Comparison of ENCODE assay signal across 8 mouse cellular contexts in the genomic region with DNA sequence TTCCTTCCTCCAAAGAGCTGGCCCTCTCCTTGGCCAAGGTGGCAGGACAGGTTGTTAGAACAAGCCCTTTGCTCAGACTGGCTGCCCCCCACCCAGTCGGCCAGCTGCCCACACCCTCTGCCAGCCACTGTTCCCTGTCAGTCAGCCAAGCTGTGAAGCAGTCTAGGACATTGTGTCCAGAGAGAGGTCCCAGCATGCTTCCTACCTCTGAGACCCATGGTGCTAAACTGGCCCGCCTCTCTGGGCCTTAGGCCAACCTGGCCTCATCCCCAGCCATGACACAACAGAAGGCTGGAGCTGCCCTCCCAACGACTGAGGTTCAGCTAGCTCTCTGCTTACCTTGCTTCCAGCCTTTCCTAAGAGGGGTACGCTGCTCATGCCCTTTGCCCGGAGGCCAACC. TPM values are rescaled to one million over a fixed set of nuclear protein-coding genes. Genes with fewer than 3 reads are reported as not detected.
DNase-seq lines count a peak whose midpoint lies in the region; ATAC-seq lines count a peak whose summit lies in the region.

No protein-coding gene starts in this region.

- no peaks in the 10 kb centered on the region for H3K36me3 ChIP-seq in forebrain, embryonic 13.5 days (ENCODE audit: poor library complexity, severe bottlenecking)
- no peaks in the 10 kb centered on the region for H3K36me3 ChIP-seq in forebrain, embryonic 11.5 days (ENCODE audit: control insufficient read depth, insufficient read depth, low read length)
- H3K36me3 ChIP-seq in forebrain, embryonic 16.5 days (ENCODE audit: control insufficient read depth, insufficient read depth) = no peaks in the 10 kb centered on the region
- no peaks in the 10 kb centered on the region for H3K36me3 ChIP-seq in hindbrain, embryonic 16.5 days (ENCODE audit: control insufficient read depth, insufficient read depth, low read length)
- no peaks in the 10 kb centered on the region for H3K36me3 ChIP-seq in neural tube, embryonic 15.5 days

- H3K9me3 ChIP-seq in forebrain, embryonic 13.5 days (replicated peaks) = no peaks in the 10 kb centered on the region
- no peaks in the 10 kb centered on the region for H3K9me3 ChIP-seq in forebrain, embryonic 11.5 days (ENCODE audit: control insufficient read depth, low read length)
- H3K9me3 ChIP-seq in forebrain, embryonic 16.5 days (ENCODE audit: control insufficient read depth, low read length) = no peaks in the 10 kb centered on the region
- H3K9me3 ChIP-seq in hindbrain, embryonic 16.5 days (ENCODE audit: control insufficient read depth, low read length) = no peaks in the 10 kb centered on the region
- no peaks in the 10 kb centered on the region for H3K9me3 ChIP-seq in neural tube, embryonic 15.5 days (replicated peaks)

- no peak overlapping the region for H3K9ac ChIP-seq in forebrain, embryonic 13.5 days
- H3K9ac ChIP-seq in forebrain, embryonic 11.5 days (ENCODE audit: low read length) = no peak overlapping the region
- H3K9ac ChIP-seq in forebrain, embryonic 16.5 days (replicated peaks; ENCODE audit: low read depth, low read length) = no peak overlapping the region
- H3K9ac ChIP-seq in hindbrain, embryonic 16.5 days (ENCODE audit: low read depth, low read length) = no peak overlapping the region
- no peak overlapping the region for H3K9ac ChIP-seq in neural tube, embryonic 15.5 days (replicated peaks)

- H3K4me3 ChIP-seq in forebrain, embryonic 13.5 days = no peak overlapping the region
- no peak overlapping the region for H3K4me3 ChIP-seq in forebrain, embryonic 11.5 days (ENCODE audit: low read depth, low read length)
- no peak overlapping the region for H3K4me3 ChIP-seq in forebrain, embryonic 16.5 days (replicated peaks; ENCODE audit: low read length)
- no peak overlapping the region for H3K4me3 ChIP-seq in hindbrain, embryonic 16.5 days (ENCODE audit: low read length)
- H3K4me3 ChIP-seq in neural tube, embryonic 15.5 days (replicated peaks) = no peak overlapping the region

- no peak for DNase-seq in forebrain, embryonic 11.5 days (ENCODE audit: low spot score)
- peak; percentile 93 for DNase-seq in adrenal gland, postnatal 14 days
- DNase-seq in left cerebral cortex, postnatal 36 days (ENCODE audit: low spot score in 2 of 2) = peak; percentile 69 to 78
- no peak for DNase-seq in thymus, postnatal 25 days

- 54% methylated on average over 5 of the region's 5 CpGs for WGBS in forebrain, embryonic 13.5 days
- 77% methylated on average over 5 of the region's 5 CpGs for WGBS in forebrain, embryonic 11.5 days
- 49% methylated on average over 5 of the region's 5 CpGs for WGBS in forebrain, embryonic 16.5 days
- WGBS in hindbrain, embryonic 16.5 days = 52% methylated on average over 5 of the region's 5 CpGs
- WGBS in neural tube, embryonic 15.5 days = 59% methylated on average over 5 of the region's 5 CpGs

- H3K27ac ChIP-seq in forebrain, embryonic 13.5 days = no peak overlapping the region
- H3K27ac ChIP-seq in forebrain, embryonic 11.5 days (ENCODE audit: low read depth, low read length) = no peak overlapping the region
- peak overlapping the region; percentile 23; the same call in 1 of the 2 replicates for H3K27ac ChIP-seq in forebrain, embryonic 16.5 days (ENCODE audit: low read length)
- no peak overlapping the region; the same call in none of the 2 replicates for H3K27ac ChIP-seq in hindbrain, embryonic 16.5 days (ENCODE audit: low read depth, low read length)
- no peak overlapping the region; the same call in 1 of the 2 replicates for H3K27ac ChIP-seq in neural tube, embryonic 15.5 days (replicated peaks)

- peaks cover 7% of the 10 kb centered on the region; the same call in 1 of the 2 replicates for H3K27me3 ChIP-seq in forebrain, embryonic 13.5 days
- H3K27me3 ChIP-seq in forebrain, embryonic 11.5 days (ENCODE audit: control insufficient read depth, insufficient read depth, low read length) = no peaks in the 10 kb centered on the region; the same call in 1 of the 2 replicates
- H3K27me3 ChIP-seq in forebrain, embryonic 16.5 days (replicated peaks; ENCODE audit: control insufficient read depth, insufficient read depth, low read length) = no peaks in the 10 kb centered on the region
- H3K27me3 ChIP-seq in hindbrain, embryonic 16.5 days (replicated peaks; ENCODE audit: control insufficient read depth, insufficient read depth, low read length) = peaks cover 2% of the 10 kb centered on the region; the same call in 1 of the 2 replicates
- H3K27me3 ChIP-seq in neural tube, embryonic 15.5 days (replicated peaks) = peaks cover 17% of the 10 kb centered on the region

- peaks cover 28% of the 10 kb centered on the region for H3K4me1 ChIP-seq in forebrain, embryonic 13.5 days
- H3K4me1 ChIP-seq in forebrain, embryonic 11.5 days (replicated peaks; ENCODE audit: control insufficient read depth, insufficient read depth, low read length) = 0 out of 2 replicates have a peak, but pooled peaks cover 2% of the 10 kb centered on the region
- peaks cover 19% of the 10 kb centered on the region for H3K4me1 ChIP-seq in forebrain, embryonic 16.5 days (replicated peaks; ENCODE audit: control insufficient read depth, insufficient read depth, low read length)
- peaks cover 14% of the 10 kb centered on the region for H3K4me1 ChIP-seq in hindbrain, embryonic 16.5 days (ENCODE audit: control insufficient read depth, insufficient read depth, low read depth, low read length)
- H3K4me1 ChIP-seq in neural tube, embryonic 15.5 days = peaks cover 15% of the 10 kb centered on the region

- intact Hi-C loops in left cerebral cortex, postnatal 36 days (cut with DNase I) = no loop called here

- H3K4me2 ChIP-seq in forebrain, embryonic 13.5 days = no peak overlapping the region
- no peak overlapping the region for H3K4me2 ChIP-seq in forebrain, embryonic 11.5 days (ENCODE audit: low read depth, low read length, severe bottlenecking)
- H3K4me2 ChIP-seq in forebrain, embryonic 16.5 days (ENCODE audit: low read length) = no peak overlapping the region
- no peak overlapping the region for H3K4me2 ChIP-seq in hindbrain, embryonic 16.5 days (ENCODE audit: low read length)
- no peak overlapping the region for H3K4me2 ChIP-seq in neural tube, embryonic 15.5 days

- peak; percentile 72; the same call in 1 of the 2 replicates for ATAC-seq in forebrain, embryonic 13.5 days
- ATAC-seq in forebrain, embryonic 11.5 days (replicated peaks; ENCODE audit: low FRiP score) = no peak
- peak; percentile 83 for ATAC-seq in forebrain, embryonic 16.5 days
- peak; percentile 92 for ATAC-seq in hindbrain, embryonic 16.5 days
- ATAC-seq in neural tube, embryonic 15.5 days (ENCODE audit: low FRiP score) = peak; percentile 86

RNA-seq across cellular contexts. Expression of a gene that starts 19.0 kb away (rescaled TPM):
- 19.1 and 21.7 TPM in 2 replicates for polyA plus RNA-seq in forebrain, embryonic 13.5 days (2015; fragmentation: Nextera tagmentation; extraction: Ambion mirVana)
- 22.1 and 23.6 TPM in 2 replicates for polyA plus RNA-seq in forebrain, embryonic 11.5 days (2014; fragmentation: Nextera tagmentation; extraction: Ambion mirVana)
- 124 and 147 TPM in 2 replicates for total RNA-seq in adrenal gland, postnatal 14 days (2021)
- polyA plus RNA-seq in forebrain, embryonic 16.5 days (2015; fragmentation: Nextera tagmentation; extraction: Ambion mirVana) = 19.4 and 23.8 TPM in 2 replicates
- 15.7 and 18.4 TPM in 2 replicates for polyA plus RNA-seq in hindbrain, embryonic 16.5 days (2015; fragmentation: Nextera tagmentation; extraction: Ambion mirVana)
- 10 to 100 TPM; 26.4 to 37.6 TPM for total RNA-seq in left cerebral cortex, postnatal 36 days (2021)
- 14.7 and 16.1 TPM in 2 replicates for polyA plus RNA-seq in neural tube, embryonic 15.5 days (2015; fragmentation: Nextera tagmentation; extraction: Ambion mirVana)

RNA-seq across cellular contexts. Expression of a gene that starts 32.1 kb away (rescaled TPM):
- polyA plus RNA-seq in forebrain, embryonic 13.5 days (2015; fragmentation: Nextera tagmentation; extraction: Ambion mirVana) = 159 and 177 TPM in 2 replicates
- polyA plus RNA-seq in forebrain, embryonic 11.5 days (2014; fragmentation: Nextera tagmentation; extraction: Ambion mirVana) = 186 and 216 TPM in 2 replicates
- total RNA-seq in adrenal gland, postnatal 14 days (2021) = 63.4 and 65.5 TPM in 2 replicates
- polyA plus RNA-seq in forebrain, embryonic 16.5 days (2015; fragmentation: Nextera tagmentation; extraction: Ambion mirVana) = 130 and 132 TPM in 2 replicates
- 118 and 122 TPM in 2 replicates for polyA plus RNA-seq in hindbrain, embryonic 16.5 days (2015; fragmentation: Nextera tagmentation; extraction: Ambion mirVana)
- 10 to 100 TPM; 31.0 to 36.3 TPM for total RNA-seq in left cerebral cortex, postnatal 36 days (2021)
- polyA plus RNA-seq in neural tube, embryonic 15.5 days (2015; fragmentation: Nextera tagmentation; extraction: Ambion mirVana) = 111 and 122 TPM in 2 replicates

RNA-seq across cellular contexts. Expression of a gene that starts 32.5 kb away (rescaled TPM):
- 202 and 211 TPM in 2 replicates for polyA plus RNA-seq in forebrain, embryonic 13.5 days (2015; fragmentation: Nextera tagmentation; extraction: Ambion mirVana)
- polyA plus RNA-seq in forebrain, embryonic 11.5 days (2014; fragmentation: Nextera tagmentation; extraction: Ambion mirVana) = 169 and 171 TPM in 2 replicates
- 2,377 and 2,604 TPM in 2 replicates for total RNA-seq in adrenal gland, postnatal 14 days (2021)
- 259 and 260 TPM in 2 replicates for polyA plus RNA-seq in forebrain, embryonic 16.5 days (2015; fragmentation: Nextera tagmentation; extraction: Ambion mirVana)
- polyA plus RNA-seq in hindbrain, embryonic 16.5 days (2015; fragmentation: Nextera tagmentation; extraction: Ambion mirVana) = 333 and 346 TPM in 2 replicates
- 100 to 1,000 TPM; 425 to 455 TPM for total RNA-seq in left cerebral cortex, postnatal 36 days (2021)
- polyA plus RNA-seq in neural tube, embryonic 15.5 days (2015; fragmentation: Nextera tagmentation; extraction: Ambion mirVana) = 295 and 298 TPM in 2 replicates

RNA-seq across cellular contexts. Expression of a gene that starts 37.4 kb away (rescaled TPM):
- 24.2 and 24.9 TPM in 2 replicates for polyA plus RNA-seq in forebrain, embryonic 13.5 days (2015; fragmentation: Nextera tagmentation; extraction: Ambion mirVana)
- 16.8 and 17.4 TPM in 2 replicates for polyA plus RNA-seq in forebrain, embryonic 11.5 days (2014; fragmentation: Nextera tagmentation; extraction: Ambion mirVana)
- total RNA-seq in adrenal gland, postnatal 14 days (2021) = 71.4 and 98.5 TPM in 2 replicates
- 32.7 and 33.3 TPM in 2 replicates for polyA plus RNA-seq in forebrain, embryonic 16.5 days (2015; fragmentation: Nextera tagmentation; extraction: Ambion mirVana)
- polyA plus RNA-seq in hindbrain, embryonic 16.5 days (2015; fragmentation: Nextera tagmentation; extraction: Ambion mirVana) = 22.9 and 23.1 TPM in 2 replicates
- 100 to 1,000 TPM; 244 to 267 TPM for total RNA-seq in left cerebral cortex, postnatal 36 days (2021)
- 20.5 and 21.0 TPM in 2 replicates for polyA plus RNA-seq in neural tube, embryonic 15.5 days (2015; fragmentation: Nextera tagmentation; extraction: Ambion mirVana)

Comparison
In these comparisons a context has a peak if more than half of its experiments do, and no peak if none do; other contexts are left out.
1. DNase-seq: peak in adrenal gland, postnatal 14 days (single experiment) and left cerebral cortex, postnatal 36 days (2 of 2); none in forebrain, embryonic 11.5 days (single experiment) and thymus, postnatal 25 days (single experiment).